Mouse (Mus musculus) v-Abl transformed pro-B cells (cell line): Measurements from ENCODE around the gene Tm6sf1.

Experiments used
- in situ Hi-C, 2 experiments: fragments of 400-800 bp; cut with MboI; formaldehyde crosslinking; loops; one replicate each; pipeline ENCODE4 v1.15.1; 2025; ENCODE audit not compliant: unreplicated experiment in 2 of 2

The Tm6sf1 gene

GRCm38 (mm10) chr7:81847010-81847409 is 11.8 kb upstream of the Tm6sf1 start:
- in situ Hi-C loops, result loop anchor here in 1 of 2 experiments (25.0 kb wide), 1 partner anchor 1965 kb away; no protein-coding TSS in a partner anchor

GRCm38 (mm10) chr7:81847777-81848176 is 11.0 kb upstream of the Tm6sf1 start:
- in situ Hi-C loops, result loop anchor here in 1 of 2 experiments (25.0 kb wide), 1 partner anchor 1965 kb away; no protein-coding TSS in a partner anchor

DNA sequence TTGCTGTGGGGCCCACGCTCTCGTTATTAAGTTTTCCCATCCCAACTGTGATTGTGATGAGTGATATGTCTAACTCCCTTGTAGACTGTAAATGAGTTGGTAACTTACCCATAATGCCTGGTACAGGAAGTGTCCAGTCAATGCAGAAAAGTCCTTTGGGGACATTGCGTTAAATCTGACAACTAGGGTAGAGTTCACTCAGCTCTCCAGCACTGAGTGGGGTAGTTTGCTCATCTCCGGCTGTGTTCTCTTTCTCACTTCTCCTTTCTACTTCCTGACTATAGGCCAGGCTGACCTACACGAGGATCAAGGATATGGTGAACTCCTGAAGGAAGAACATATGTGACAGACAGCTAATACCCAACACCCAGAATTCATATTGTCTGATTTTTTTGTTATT is 9.6 kb upstream of the Tm6sf1 start:
- in situ Hi-C loops, result loop anchor here in 1 of 2 experiments (25.0 kb wide), 1 partner anchor 1963 kb away; no protein-coding TSS in a partner anchor

DNA sequence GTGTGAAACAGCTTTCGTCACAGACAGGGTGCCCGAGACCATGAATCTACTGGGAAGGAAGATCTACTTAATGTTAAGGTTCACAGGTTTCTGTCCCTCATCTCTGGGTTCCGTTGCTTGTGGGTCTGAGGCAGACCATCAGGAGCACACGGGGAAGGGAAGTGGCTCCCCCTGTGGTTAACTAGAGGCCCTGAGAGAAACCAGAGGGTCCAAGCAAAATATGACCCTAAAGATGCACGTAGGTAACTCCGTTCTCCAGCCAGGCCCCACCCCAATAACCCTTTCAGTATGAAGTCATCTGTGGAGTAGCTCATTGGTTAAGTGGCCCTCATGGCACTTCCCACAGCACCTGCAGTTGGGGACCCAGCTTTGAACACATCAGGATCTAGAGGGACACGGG is 9.2 kb upstream of the Tm6sf1 start:
- in situ Hi-C loops, result loop anchor here in 1 of 2 experiments (25.0 kb wide), 1 partner anchor 1963 kb away; no protein-coding TSS in a partner anchor

DNA sequence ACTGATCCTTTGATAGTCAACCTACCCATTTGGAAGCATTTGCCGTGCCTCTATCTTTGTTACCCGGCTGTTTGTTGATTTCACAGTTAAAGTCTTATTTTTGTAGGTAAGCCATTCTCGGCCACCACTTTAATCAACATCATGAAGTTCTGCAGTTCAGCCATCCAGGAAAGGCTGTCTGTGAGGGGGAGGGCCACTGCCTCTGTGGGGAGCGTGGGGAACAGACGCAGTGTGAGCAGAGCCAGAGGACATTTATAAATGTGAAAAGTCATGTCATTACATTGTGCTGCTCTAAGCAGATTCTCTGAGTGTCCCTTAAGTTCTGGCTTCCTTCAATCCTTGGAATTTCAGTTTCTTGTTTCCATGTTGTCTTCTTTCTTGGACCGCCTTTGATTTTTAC is 8.6 kb upstream of the Tm6sf1 start:
- in situ Hi-C loops, result no loop called here

DNA sequence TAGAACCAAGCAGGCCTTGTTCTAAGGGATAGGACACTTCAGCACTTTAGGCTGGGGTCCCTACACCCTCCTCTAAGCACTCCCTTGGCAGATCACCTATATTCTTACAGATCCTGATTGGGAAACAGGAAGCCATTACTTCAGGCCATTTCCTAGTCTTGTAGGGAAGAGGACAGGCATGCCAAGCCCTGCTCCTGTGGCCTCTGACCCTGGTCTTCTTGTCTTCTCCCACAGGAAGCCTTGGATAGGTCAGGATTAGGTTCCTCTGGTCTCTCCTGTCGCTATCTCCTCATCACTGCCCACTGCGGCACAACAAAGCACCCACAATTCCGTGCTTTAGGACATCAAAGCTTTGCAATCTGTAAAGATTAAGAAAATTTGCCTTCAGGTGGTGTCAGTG is 7.1 kb upstream of the Tm6sf1 start:
- in situ Hi-C loops, result no loop called here

DNA sequence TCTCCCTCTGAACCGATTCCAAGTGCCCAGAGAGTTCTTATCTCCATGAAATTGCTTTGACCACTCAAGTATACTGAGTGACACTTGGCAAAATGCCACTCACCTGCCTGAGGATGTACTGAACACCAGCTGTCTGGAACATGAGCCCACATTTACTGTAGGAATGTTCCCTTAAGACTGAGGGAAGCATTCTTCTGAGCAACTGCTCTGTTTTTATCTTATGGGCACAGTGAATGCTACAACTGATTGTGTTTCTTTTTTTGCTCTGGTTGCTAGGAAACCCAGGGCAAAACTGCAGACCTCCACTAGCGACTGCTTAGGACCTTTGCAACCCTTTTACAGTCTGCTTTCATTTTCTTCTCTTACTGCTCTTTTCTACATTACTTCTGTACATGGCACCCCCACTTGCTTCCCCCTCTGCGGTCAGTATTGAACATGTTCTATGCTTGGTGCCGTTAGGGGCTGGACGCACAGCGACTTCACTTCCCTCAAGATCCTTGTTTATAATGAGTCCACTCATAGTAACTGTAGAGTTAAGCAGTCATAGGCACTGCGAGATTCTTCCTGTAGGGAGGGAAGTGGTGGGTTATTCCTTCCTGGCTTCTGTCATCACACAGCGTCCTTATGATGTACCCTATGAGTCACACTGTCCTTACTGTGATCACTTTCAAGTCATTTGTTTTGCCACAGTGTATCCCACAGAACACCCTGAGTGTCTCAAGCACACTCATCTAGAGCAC is 4.1 kb upstream of the Tm6sf1 start:
- in situ Hi-C loops, result no loop called here

- in situ Hi-C loops, result no loop called here
Measured at GRCm38 (mm10) chr7:81855694-81856093, 3.1 kb upstream of the Tm6sf1 start, which contains the start of gene Gm10160. TSS of gene Gm10160 (minus strand) at chr7:81855794.

DNA sequence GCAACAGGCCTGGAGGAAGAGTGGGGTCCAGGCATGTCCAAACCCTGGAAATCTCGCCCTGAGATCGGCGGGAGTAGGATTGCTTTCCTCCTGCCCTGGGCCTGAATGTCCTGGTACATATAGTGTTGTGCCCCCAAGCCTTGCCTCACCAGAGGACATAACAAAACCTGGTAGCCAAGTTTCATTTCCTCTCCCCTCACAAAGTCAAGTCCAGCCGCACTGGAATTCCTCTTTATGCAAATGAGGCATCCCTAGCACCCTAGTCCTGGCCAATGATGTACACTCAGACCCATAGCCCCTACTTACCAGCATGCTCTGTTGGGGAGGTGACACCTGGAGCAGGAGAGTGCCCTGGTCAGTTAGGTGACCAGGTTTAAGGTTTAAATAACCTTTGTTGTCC is 2.6 kb upstream of the Tm6sf1 start:
- in situ Hi-C loops, result no loop called here

DNA sequence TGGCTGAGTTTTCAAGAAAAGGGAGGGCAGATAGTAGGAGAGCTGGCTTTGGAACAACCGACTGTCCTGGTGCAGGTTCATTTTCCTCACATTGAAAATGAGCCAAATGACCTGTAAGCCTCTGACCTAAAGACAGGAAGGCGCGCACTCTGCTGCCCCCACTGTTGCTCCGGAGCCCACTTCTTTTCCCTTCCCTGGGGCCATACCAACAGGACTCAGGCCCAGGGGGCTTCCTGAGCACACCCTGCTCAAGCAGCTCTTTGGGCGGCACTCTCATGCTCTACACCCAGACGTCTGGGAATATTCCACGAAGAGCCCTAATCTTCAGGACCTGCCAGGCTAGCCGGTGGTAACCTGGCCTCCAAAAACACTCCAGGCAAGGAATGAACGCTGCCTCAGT is 565 bp upstream of the Tm6sf1 start:
- in situ Hi-C loops, result no loop called here

DNA sequence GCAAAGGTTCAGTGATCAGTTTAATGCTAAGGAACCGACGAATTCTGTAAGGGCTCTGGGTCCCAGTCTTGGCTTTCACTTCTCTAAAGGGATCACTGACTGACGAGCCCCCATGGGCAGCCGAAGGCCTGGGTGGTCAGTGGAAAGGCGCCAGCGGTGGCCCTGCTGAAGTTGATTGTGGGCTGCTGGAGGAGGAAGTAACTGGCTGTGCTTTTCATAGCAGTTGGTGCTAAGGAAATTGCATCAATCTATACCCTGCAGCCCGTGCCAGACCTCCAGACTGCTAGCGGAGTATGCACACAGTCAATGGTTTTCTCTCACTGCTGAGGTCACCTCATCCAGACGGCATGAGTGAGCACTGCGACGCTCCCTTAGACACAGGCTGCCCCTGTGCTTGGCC is 1.3 kb downstream of the Tm6sf1 start:
- in situ Hi-C loops, result loop anchor here in 1 of 2 experiments (5.0 kb wide), 2 partner anchors 33 to 73 kb away; partner anchors contain the start of genes 3110040N11Rik and Btbd1

GRCm38 (mm10) chr7:81860996-81861395 is 2.2 kb downstream of the Tm6sf1 start:
- in situ Hi-C loops, result loop anchor here in 1 of 2 experiments (5.0 kb wide), 2 partner anchors 34 to 74 kb away; partner anchors contain the start of genes 3110040N11Rik and Btbd1

DNA sequence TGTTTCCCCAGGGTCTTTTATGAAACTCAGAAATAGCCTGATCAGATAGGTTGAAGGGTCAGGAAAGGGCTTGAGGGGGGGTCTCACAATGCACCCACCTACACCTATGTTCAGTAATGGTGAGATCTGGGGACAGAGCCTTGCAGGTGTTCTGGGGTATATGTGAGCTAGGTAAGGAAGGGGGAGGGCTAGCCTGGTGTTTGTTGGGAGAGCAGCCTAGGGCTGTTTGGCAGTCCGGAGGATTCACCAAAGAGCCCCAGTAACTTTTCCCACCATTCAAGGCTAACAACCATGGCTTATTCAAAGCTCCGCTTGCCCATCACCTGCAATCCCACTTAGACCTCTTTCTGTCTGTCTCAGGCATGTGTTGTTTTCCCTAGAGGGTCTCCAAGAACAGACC is 2.7 kb downstream of the Tm6sf1 start:
- in situ Hi-C loops, result loop anchor here in 1 of 2 experiments (5.0 kb wide), 2 partner anchors 34 to 74 kb away; partner anchors contain the start of genes 3110040N11Rik and Btbd1

- in situ Hi-C loops, result loop anchor here in 1 of 2 experiments (5.0 kb wide), 2 partner anchors 35 to 75 kb away; partner anchors contain the start of genes 3110040N11Rik and Btbd1
Measured at GRCm38 (mm10) chr7:81861921-81862320, 3.1 kb downstream of the Tm6sf1 start.

DNA sequence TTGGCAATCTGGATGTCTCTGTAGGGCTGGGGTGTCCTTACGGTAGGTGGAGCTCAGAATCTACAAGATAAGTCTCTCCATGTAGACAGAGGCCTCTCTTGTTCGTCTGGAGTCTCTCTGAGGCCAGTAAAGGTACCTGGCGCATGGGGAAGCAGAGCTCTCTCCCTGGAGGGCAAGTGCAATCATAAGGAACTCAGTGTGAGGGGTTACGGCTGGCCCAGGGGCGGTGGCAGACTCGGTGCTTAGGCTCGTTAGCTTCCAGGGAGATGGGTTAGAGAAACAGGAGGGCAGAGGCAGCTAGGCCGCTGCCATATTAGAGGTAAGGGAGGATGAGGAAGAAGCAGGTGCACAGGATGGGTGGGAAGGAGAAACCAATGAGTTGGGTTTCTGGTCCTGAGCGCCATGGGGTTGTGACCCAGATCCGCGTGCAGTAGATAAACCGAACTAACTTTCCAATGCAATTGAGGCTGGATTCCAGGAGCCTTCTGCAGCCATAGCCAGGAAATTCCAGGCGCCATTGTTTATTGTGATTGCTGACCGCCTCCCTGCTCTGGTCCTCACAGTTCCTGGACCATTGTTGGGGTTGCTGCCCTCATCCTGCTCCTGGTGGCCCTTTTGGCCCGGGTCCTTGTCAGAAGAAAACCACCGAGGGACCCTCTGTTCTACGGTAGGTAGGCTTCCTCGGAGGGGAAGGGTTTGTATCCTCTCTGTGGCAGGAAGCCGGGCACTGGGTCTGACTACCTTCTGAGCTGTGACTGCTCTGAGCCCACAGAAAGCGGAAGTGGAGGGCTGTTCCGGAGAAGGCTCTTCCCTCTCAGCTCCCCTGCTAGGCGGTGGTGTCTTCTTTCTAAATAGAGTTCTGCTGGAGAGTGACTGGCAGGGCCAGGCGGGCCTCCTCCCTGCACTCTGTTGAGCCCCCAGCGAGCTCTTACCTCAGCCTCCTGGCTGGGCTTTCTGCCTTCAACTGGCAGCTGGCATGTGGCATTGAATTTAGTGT is 4.1 kb downstream of the Tm6sf1 start:
- in situ Hi-C loops, result loop anchor here in 1 of 2 experiments (5.0 kb wide), 2 partner anchors 36 to 76 kb away; partner anchors contain the start of genes 3110040N11Rik and Btbd1

- in situ Hi-C loops, result loop anchor here in 1 of 2 experiments (5.0 kb wide), 2 partner anchors 37 to 77 kb away; partner anchors contain the start of genes 3110040N11Rik and Btbd1
Measured at GRCm38 (mm10) chr7:81864552-81864951, 5.8 kb downstream of the Tm6sf1 start.

DNA sequence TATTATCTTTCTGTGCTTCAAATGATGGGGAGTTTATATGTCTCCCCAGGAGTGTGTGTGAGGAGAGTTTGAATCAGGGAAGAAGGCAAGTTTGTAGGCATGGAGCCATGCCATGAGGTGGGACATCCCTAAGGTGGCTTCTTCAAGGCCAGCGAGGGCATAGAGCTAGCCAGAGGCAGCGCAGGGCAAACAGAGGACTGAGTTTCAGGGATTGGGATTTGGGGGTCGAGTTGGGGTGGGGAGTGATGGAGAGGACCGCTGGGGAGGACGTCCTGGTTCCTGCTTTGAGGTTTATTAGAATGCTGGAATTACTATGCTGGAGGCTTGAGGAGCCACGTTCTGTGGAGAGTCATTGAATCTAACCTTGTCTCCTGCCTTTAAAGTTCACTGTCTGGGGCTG is 7.1 kb downstream of the Tm6sf1 start:
- in situ Hi-C loops, result no loop called here

GRCm38 (mm10) chr7:81867231-81867930 is 8.6 kb downstream of the Tm6sf1 start:
- in situ Hi-C loops, result no loop called here

GRCm38 (mm10) chr7:81868158-81868557 is 9.4 kb downstream of the Tm6sf1 start:
- in situ Hi-C loops, result no loop called here
